Mouse (Mus musculus) cortical plate, adult 2 months (tissue): Measurements from ENCODE around the gene Hoxc5.

Source experiments
- CTCF ChIP-seq: fragments of 200-500 bp; IDR thresholded peaks from 2 replicates; pipeline ENCODE4 v1.5.1; 2011; ENCODE audit warnings: mild to moderate bottlenecking, control low read depth, low read length; ENCODE audit not compliant: insufficient read depth; ENCODE audit errors: extremely low read depth
- POLR2A ChIP-seq: fragments of 200-500 bp; IDR thresholded peaks from 2 replicates; pipeline ENCODE4 v1.6.1; 2011; ENCODE audit warnings: mild to moderate bottlenecking, low read length, control low read depth; ENCODE audit not compliant: insufficient read depth; ENCODE audit errors: extremely low read depth

- no peak for TF ChIP-seq CTCF
- TF ChIP-seq POLR2A = no peak
Measured at GRCm38 (mm10) chr15:103059393-103059992, 92.2 kb downstream of the Hoxc5 start.
